Mouse (Mus musculus): Measurements from ENCODE around the gene Prm1.
"Not testable (repeated sequence)": the region's sequence is repeated elsewhere in the genome, so short reads cannot be mapped to it uniquely, and the experiment has no call there.

Gene Prm1

DNA sequence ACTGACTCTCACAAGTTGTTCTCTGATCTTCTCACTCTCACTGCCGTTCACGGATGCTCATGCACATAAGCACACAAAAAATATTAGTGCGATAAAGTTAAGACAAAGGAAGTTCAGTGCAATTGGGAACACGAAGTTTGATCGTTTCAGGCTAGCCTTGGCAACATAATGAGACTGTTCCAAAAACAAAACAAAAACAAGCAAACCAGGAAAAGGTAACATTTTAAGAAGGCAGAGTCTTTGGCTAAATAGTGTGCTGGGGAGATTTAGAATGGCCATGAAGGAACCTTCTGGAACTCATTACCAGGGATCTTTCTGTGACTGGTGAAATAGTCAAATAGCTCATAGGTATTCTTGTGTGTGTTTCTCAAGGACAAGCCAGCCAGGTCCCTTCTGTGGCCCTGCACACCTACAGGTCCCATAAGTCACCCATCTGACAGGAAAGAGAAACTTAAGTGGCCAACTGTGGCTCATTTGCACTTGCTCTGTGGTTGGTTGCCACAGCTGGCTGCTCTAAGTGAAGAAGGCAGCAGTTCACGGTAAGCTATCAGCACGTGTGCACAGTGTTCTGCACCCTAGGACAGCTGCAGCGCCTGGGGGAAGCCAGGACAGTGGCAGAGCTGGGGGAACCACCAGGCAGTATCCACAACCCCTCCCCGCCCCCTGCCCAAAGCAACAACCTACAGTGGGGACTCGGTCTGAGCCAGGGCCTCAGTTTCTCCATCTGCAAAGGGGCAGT lies at the start of gene Prm1:
Prm1 (minus strand) TSS at position 51 of the 739 bp plus-strand sequence.
- DNase-seq (ENCODE audit: low spot score in 2 of 2) = no peak

DNA sequence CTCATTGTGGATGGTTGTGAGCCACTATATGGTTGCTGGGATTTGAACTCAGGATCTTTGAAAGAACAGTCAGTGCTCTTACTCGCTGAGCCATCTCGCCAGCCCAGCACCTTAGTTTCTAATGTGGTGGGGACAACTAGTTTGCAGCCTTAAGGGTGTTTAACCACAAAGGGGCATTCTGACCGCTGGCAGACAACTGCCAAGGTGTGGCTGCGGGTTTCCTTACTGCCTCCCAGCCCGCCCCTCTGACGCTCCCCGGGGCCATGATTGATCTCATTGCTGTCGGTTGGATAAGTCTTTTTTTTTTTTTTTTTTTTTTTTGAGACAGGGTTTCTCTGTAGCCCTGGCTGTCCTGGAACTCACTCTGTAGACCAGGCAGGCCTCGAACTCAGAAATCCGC lies 46.6 kb upstream of the Prm1 start:
- not testable (repeated sequence) for DNase-seq (ENCODE audit: low spot score in 2 of 2)

DNA sequence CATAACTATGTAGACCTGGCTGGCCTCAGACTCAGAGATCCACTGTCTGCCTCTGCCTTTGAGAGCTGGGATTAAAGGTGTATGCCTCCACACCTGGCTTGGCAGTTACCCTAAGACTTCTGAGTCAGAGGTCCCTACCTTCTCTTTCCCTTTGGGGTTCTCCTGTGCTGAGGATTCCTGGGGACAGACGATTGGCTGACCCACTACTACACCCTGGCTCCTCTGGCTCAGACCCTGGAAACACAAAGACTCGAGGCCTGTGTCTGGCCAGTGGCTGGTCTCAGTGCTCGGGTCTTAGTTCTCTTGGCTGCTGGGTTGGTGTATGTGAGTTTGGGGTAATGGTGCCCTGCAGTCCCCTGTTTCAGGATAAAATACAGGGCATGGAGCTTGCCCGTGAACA lies 45.3 kb upstream of the Prm1 start:
- peak in 1 of 2 experiments; percentile 22 for DNase-seq (ENCODE audit: low spot score in 2 of 2)

DNA sequence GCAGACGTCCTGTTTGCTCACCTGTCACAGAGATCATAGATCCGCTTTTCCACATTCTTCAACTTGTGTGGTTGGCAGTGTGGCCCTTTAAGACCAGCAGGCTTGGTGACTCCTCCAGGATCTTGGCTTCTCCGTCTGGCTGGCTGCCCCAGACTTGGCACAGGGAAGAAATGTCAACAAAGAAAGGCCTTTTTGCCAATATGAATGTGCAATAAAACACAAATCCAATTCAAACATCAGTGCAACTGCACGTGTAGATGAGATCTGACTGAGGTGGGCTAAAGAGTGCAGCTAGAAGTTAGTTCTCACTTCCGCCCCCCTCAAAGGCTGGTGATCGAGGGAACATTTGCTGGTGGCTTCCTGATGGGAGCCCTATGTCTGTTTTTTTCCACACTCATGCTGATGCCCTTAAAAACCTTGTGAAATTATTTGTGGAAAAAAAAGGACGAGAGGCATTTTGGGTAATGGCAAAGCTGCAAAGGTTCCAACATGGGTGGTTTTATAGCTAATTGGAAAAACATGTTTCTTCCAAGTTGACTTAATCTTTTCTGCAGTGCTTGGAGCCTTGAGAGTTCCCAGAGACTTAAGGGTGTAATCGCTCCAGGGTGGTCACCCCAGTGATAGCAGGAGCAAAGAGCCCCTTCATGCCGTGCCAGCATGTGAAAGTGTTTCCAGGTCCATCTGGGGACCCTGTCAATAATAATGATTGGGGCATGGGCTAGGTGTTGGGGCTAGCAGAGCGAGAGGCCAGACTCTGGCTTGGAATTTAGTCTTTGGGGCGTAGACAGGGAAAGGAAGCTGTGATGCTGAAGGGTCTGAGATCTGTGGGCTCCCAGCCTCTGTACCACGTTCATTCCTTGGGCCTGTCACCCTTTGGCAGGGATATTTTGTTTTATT lies 44.6 kb upstream of the Prm1 start:
- peak in 1 of 2 experiments; percentile 69 for DNase-seq (ENCODE audit: low spot score in 2 of 2)

DNA sequence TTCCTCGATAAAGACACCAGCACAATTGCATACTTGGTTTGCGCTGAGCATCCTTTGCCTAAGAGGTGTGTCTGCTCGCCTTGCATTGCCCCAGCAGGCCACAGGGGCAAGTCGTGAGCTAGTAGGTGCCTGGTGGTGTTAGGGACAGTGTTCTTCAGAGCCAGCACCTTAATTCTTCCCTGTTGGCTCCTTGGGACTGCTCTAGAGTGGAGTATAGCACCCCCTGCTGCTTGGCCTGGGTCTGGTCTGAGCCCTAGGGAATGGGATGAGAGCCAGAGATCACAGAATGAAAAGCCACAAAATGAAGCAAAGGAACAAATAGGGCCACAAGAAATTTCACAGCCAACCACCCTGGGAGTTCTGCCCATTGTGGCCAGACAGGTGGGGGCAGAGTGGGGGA lies 40.9 kb upstream of the Prm1 start:
- DNase-seq (ENCODE audit: low spot score in 2 of 2) = peak in 1 of 2 experiments; percentile 63

DNA sequence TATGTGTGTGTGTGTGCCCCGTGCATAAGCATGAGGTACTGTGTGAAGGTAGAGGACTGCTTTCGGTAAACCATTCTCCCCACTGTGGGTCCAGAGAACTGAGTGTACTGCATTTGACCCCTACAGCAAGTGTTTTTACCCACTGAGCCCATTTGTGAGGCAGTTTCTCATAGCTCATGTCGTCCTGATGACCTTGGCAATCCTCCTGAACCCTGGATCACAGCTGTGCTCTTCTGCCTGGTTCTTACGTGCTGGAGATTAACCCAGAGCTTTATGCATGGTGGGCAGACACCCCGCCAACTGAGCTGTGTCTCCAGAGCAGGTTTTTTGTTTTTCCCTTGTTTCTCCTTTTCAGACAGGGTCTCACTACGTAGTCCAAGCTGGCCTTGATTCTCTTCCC lies 40.3 kb upstream of the Prm1 start:
- no peak for DNase-seq (ENCODE audit: low spot score in 2 of 2)

DNA sequence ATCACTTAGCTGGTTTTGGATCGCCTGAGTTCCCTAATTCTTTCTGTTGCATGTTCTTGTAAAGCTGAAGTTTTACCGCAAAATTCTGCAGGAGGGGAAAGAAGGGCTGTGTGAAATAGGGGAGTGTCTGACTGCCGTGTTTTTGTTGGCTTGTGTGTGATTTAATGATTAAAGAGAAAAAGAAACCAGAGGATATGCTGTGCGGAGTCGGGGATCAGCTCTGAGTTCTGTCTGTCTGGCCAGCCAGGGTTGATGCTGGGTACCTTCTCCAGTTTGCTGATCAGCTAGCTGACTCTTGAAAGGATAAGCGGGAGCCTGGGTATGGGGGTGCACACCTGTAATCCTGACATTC lies 38.7 kb upstream of the Prm1 start:
- DNase-seq (ENCODE audit: low spot score in 2 of 2) = peak in 1 of 2 experiments; percentile 29

DNA sequence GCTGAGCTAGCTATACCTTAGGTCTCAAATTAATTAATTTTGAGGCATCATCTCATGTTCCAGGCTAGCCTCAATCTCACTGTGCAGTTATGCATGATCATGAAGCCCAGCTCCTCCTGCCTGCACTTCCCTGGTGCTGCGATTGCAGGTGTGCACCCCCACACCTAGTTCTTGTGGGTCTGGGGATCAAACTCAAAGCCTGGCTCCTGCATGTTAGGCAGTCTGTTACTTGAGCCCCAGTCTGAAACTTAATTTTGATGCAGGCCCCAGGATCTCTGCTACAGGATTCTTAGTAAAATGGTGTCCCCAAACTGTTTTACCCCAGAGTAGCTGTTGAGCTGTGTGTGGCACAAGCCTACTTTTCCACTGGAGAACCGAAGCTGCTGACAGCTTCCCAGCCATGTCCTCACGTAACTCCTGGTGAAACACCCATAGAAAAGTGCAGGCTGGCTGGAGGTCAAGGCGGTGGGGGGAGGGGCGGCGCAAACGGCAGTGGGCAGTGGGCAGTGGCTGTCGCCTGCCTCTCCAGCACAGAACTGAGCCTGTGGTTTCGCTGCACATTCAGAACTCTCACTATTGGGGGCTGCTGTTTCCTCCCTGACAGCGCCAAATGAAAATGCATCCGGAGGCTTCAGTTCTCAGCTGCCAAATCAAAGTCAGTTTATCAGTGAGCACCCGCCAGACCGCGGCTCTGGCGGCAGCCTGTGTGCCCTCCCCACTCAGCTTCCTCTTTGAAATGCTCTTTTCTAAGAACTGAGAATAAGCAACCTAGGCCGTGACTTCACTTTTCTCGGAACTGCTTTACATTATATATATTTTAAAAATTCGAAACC lies 38.1 kb upstream of the Prm1 start:
- peak in 1 of 2 experiments; percentile 60 for DNase-seq (ENCODE audit: low spot score in 2 of 2)

DNA sequence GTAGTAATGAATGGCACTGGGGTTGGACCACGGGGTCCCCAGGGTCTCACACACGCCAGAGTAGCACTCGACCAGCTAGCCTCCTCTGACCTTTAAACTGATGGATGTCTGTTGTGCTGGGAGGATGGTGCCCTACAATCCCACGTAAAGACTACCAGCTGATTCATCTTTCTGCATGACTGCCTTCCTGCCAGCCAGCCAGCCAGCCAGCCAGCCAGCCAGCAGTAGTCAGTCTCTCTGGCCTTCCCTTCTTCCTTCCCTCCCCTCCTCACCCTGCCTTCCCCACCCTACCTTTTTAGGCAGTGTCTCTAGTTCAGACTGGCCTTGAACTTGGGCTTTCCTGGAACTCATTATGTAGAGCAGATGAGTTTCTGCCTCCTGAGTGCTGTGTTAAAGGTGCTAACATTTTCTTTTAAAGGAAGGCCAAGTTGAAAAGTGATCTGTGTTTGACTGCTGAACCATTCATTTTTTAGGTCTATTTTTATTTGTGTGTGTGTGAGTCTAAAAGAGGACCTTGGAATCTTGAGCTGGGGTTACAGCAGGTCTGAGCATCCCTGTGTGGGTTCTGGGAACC lies 36.7 kb upstream of the Prm1 start:
- DNase-seq (ENCODE audit: low spot score in 2 of 2) = no peak

DNA sequence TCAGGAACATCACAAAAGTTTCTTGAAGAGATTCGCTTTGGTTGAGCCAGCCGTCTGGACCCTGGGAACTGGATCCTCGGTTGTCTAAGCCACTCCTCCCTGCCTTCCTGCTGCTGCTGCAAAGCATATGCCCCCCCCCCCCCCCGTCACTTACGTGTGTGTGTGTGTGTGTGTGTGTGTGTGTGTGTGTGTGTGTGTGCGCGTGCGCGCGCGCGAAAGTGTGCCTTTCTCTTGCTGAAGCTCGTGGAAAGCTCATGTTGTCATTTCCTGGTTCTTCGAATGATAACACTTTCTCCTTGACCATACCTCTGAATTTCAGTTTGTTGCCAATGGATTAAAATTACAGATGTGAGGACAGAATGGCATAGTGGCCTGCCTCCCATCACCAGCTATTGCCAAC lies 34.4 kb upstream of the Prm1 start:
- no peak for DNase-seq (ENCODE audit: low spot score in 2 of 2)

DNA sequence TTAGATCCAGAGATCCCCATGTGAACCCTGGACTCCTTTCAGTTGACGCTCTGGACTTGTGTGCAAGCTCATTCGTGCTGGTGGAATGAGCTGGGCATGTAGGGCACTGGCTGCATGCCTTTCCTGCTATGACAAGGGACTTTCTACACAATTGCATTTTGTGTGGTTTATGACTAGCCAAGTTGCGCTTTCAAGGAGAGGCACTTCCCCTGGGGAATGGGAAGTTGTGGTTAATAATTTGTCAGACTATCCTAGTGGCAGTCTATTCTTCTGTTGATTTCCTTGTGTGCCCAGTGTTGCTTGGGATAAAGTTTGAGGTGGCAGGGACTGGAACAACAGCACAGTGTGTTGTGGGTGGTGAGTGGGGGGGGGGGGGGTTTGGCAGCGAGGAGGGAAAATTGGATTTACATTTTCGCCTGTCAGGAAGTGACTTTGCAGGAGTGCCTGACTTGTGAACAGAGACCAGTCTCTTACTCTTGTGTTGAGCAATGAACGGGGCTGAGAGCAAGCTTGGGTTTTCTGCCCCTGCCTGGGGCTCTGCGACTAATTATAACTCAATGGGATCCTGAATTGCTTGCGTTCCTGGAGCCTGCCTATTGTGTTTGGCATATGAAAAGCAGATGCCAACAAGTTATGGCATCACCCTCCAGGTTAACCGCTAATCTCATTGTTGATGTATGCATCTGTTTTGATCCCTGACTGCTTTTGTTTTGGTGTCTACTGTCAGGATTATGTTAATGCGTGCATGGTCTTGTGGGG lies 33.0 kb upstream of the Prm1 start:
- DNase-seq (ENCODE audit: low spot score in 2 of 2) = no peak

DNA sequence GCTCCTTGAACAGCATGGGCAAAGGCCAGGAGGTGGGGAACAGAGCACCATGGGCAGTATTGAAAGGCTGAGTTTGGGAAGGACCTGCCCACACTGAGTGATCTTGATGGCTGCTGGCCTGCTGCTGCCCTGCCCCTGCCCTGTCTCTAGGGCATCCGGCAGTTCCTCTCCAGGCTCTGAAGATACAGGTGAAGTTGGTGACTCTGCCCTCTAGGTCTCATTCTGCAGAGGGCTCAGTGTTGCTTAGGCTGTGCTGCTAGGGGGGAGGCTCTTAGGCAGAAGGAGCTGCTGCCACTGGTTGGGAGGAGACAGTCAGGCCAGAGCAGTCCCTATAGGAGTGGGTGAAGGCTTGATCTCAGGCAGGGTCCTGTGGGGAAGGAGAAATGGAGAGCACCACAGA lies 32.3 kb upstream of the Prm1 start:
- no peak for DNase-seq (ENCODE audit: low spot score in 2 of 2)

DNA sequence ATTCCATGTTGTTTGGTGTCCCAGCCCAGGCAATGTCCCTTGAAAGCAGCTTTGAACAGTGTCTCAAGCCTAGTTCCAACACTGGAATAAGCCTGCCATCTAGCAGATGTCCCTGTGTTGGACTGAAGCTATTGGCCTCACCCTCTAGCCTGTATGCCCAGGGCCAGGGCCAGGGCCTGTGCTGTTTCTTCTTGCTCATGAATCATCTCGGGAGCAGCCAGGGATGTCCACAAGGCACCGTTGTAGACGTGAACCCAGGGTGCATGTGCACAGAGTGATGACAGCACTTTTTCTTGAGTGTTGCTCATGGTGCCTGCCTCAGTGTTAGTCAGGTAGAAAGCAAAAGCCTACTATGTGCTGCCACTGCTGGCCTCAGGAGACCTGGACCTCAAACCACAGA lies 31.6 kb upstream of the Prm1 start:
- no peak for DNase-seq (ENCODE audit: low spot score in 2 of 2)

DNA sequence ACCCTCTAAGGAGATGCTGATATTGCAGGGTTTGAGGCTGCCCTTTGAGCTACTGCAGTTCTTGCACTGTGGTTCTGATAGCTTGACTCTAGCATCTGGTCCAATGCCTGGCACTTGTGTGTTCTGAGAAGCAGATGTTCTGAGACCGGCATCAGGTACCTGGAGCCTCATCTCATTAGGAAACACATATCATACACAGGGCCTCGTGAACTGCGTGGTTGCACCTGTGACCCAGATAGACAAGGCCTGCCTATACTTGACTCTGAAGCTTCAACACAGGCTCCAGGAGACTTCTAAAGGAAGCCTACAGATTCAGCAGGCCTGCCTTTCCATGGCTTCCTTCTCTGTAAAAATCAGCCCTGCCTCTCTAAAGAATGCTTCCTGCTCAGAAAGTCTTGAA lies 30.7 kb upstream of the Prm1 start:
- no peak for DNase-seq (ENCODE audit: low spot score in 2 of 2)

DNA sequence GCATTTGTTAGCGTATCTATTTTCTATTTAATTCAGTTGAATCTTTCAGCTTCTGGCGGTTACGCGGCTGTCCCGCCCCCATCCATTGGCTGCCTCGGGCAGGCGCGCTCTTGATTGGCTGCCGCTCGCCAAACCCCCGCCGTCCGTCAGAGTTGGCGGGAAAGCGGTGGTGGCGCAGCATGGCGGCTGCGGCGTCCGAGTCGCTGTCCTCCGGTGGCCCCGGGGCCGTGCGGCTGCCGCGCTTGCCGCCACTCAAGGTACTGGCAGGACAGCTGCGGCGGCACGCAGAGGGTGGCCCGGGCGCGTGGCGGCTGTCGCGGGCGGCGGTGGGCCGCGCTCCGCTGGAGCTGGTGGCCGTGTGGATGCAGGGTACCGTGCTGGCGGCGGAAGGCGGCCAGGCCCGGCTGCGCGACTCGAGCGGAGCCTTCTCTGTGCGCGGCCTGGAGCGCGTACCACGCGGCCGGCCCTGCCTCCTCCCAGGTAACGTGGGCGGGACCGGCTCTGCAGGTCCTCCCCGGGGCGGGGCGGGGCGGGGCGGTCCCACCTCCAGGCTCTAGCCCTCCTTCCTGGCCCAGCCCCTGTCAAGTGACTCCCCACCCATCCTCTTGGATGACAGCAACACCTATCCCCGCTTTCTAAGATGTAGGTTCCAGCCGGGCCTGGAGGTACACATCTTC lies 29.4 kb upstream of the Prm1 start, which contains the start of gene Rmi2:
Rmi2 (plus strand) TSS at position 149 of the 677 bp plus-strand sequence.
- peak; percentile 81 to 85 for DNase-seq (ENCODE audit: low spot score in 2 of 2)

DNA sequence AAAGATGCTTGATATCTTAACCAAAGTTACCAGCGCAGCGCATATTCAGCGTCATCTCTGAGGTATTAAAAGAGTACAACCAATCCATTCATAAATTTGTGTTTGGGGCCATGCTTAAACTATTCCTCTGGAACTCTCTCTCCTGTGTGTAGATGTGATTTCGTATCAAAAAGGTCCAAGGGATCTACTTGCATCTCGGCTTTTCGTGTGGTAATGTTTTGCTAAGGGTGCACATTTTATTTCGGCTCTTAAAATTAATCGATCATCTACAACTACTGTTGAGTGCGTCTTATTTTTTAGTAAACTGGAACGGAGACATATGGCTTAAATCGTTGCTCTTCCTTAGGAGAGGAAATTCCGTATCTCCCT lies 28.9 kb upstream of the Prm1 start:
- DNase-seq (ENCODE audit: low spot score in 2 of 2) = no peak

DNA sequence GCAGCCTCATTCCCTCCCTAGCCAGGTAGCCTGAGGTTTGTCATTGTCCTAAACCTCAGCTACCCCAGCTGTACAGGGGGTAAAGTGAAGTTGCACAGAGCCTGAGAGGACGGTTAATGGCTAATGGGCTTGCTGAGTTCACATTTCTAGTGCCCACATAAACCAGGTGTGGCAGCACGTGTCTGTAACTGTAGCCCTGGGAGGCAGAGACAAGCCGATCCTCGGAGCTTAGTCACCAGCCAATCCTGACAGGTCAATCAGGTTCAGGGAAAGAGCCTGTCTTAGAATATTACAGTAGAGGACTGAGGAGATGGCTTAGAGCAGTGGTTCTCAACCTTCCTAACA lies 22.8 kb upstream of the Prm1 start:
- no peak for DNase-seq (ENCODE audit: low spot score in 2 of 2)

DNA sequence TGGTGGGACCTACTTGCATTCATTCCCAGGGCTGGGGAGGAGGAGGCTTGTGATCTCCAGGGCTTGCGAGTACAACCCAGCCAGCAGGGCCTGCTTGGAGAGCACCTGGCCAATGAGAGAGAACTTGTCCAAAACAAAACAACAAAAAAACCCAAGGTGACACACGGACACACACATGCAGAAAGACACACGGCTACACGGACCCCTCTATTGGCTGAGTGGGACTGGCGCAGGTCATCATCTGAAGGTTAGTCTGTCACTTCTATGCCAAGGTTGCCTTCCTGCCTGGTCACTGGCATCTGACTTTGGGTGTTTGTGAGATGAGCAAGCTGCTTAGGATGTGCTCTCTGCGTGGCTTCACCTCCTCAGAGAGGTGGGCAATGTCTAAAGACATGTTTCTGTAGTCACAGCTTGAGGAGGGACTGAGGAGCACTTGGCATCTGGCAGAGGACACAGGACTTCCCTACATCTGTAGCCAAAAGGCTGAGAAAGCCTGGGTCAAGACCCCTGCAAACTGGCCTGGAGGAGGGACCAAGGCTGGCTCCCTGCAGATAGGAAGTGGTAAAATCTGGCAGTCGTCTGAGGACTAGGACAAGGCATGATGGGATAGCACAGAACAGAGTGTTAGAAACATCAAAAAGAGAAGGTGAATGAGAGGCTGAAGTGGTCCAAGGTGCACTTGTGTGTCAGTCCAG lies 22.3 kb upstream of the Prm1 start:
- no peak for DNase-seq (ENCODE audit: low spot score in 2 of 2)

DNA sequence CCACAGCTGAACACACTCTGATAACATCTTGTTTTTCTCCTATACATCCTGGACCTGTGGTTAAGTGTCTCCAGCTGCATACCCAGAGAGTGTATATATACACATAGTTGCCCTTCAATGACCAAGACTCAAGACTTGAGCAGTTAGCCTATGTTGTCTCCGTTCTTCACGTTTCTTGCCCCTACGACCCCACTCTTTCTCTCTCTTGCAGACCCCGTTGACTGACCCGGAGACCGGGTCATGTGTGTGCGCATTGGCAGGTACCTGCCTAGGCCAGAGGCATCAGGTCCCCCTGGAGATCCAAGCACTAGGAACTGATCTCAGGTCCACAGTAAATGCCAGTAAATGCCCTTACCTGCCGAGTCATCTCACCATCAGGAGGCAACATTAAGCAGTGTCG lies 21.6 kb upstream of the Prm1 start:
- DNase-seq (ENCODE audit: low spot score in 2 of 2) = no peak

DNA sequence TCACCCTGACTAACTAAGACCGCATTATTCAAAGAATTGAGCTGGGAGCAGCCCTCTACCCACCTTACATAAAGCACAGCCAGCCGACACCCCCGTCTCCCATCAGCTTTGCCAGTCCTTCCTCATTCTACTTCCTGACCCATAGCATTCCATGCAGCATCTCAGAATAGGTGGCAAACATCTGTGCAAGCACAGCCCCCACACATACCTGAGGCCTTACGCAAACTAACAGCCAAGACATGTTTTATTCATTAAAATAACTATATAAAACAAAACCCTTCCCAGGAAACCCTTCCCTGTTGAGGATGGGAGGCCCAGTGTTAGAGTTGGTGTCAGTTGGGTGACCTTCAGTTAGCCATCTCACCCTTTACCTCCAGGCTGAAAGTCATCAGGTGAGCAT lies 20.2 kb upstream of the Prm1 start:
- DNase-seq (ENCODE audit: low spot score in 2 of 2) = no peak

Measured in heart, adult 9 months (tissue).